Mouse (Mus musculus): ENCODE results near the gene Tpx2.

DNA sequence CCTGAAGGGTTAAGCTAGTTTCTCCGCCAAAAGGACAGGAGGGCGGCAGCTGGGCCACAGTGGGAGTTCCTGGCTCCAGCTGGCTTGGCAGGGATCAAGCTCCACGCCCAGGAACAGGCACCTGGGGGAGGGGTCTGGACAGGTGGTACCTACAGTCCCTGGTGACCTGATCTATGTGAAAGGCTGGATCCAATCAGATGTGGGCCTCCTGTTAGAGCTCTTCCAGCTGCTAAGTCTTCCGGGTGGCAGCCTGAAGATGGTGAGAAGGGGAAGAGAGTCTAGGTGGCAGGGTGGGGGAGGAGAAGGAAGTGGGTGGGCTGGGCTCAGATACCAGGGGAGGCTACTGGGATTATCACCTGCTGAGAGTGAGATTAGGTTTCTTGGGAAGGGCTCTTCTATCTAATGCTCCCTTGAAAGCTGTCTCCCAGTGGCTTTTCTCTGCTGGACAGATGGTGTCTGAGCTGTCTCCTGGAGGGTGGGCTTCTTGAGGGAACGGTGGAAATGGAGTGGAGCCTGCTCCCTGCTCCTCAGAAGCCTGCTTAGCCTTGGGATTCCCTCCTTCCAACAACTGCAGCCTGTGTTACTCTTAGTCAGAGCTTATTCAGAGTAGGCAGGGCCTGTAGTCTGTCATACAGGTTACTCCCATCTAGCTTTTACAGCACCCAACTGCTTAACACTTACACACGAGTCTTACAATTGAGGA lies 43.2 kb upstream of the Tpx2 start:
- TF ChIP-seq CTCF (IDR thresholded peaks at IDR 0.05; ENCODE audit: low read depth, low read length) (no peak), TAL1 (conservative IDR thresholded peaks at IDR 0.05; ENCODE audit: low read depth, low read length) (no peak), GATA2 (IDR thresholded peaks at IDR 0.05; ENCODE audit: borderline replicate concordance, low read depth, low read length) (no peak)
